Mouse (Mus musculus) small intestine, adult 2 months (tissue): ENCODE measurements around the gene Abtb2.

Experiments
- CTCF ChIP-seq: fragments of 200-500 bp; IDR thresholded peaks from 2 replicates; pipeline ENCODE4 v1.5.1; 2012; ENCODE audit warnings: low read depth, mild to moderate bottlenecking, control low read depth, inconsistent platforms, low read length, moderate library complexity, mixed read lengths; ENCODE audit not compliant: insufficient replicate concordance, insufficient read length; ENCODE audit errors: extremely low read depth
- POLR2A ChIP-seq: fragments of 200-500 bp; IDR thresholded peaks from 2 replicates; pipeline ENCODE4 v1.6.1; 2012; ENCODE audit warnings: low read depth, mild to moderate bottlenecking, control low read depth, inconsistent platforms, low read length, moderate library complexity

- TF ChIP-seq CTCF = no peak
- no peak for TF ChIP-seq POLR2A
Observed at GRCm38 (mm10) chr2:103629956-103630355, 63.8 kb downstream of the Abtb2 start.
